Mouse (Mus musculus): ENCODE measurements around the gene Tspan9. TPM values are rescaled to one million over a fixed set of nuclear protein-coding genes. Genes with fewer than 3 reads are reported as not detected.

Tspan9 gene
- polyA plus RNA-seq, 1 experiment from 2014 or later = 71.7 TPM

DNA sequence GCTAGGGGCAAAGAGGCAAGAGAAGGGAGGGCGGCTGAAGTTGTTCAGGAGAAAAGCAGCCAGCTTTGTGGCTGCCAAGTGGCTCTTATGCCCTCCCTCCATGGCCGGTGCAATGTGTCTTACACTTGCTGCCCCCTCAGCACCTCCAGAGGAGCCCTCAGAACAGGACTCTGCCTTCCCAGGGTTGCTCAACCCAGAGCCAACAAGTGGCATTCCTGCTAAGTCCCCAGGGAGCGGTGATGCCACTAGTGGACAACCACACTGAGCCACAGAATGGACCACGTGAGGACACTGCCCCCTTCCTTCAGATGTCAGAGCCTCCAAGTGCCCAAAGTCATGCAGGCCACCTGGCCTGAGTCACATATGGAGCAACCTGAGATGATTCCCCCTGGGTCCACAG is 190.3 kb downstream of the Tspan9 start:
- 93% methylated on average over 4 of the region's 4 CpGs for WGBS
- no peak for ATAC-seq (replicated peaks; ENCODE audit: insufficient number of reproducible peaks, low FRiP score, low TSS enrichment, low read depth)

GRCm38 (mm10) chr6:127949885-127950284 is 193.5 kb downstream of the Tspan9 start:
- ATAC-seq (replicated peaks; ENCODE audit: insufficient number of reproducible peaks, low FRiP score, low TSS enrichment, low read depth) = no peak
- H3K36me3 ChIP-seq (replicated peaks; ENCODE audit: control insufficient read depth, insufficient read depth, low read depth, low read length) = no peaks in the 10 kb centered on the region
- no peak overlapping the region for H3K4me3 ChIP-seq (ENCODE audit: low read depth, low read length)
- H3K4me2 ChIP-seq (ENCODE audit: low read depth, low read length) = no peak overlapping the region
- no peak overlapping the region for H3K9ac ChIP-seq (replicated peaks; ENCODE audit: low read length)
- H3K9me3 ChIP-seq (replicated peaks; ENCODE audit: control insufficient read depth, low read length) = no peaks in the 10 kb centered on the region
- H3K27me3 ChIP-seq (ENCODE audit: control insufficient read depth, insufficient read depth, low read length) = no peaks in the 10 kb centered on the region
- no peaks in the 10 kb centered on the region for H3K4me1 ChIP-seq (ENCODE audit: control insufficient read depth, insufficient read depth, low read length)
- no peak overlapping the region for H3K27ac ChIP-seq (replicated peaks; ENCODE audit: low read depth, low read length)
- DNase-seq (ENCODE audit: low spot score) = no peak
- 87% methylated on average over 7 of the region's 7 CpGs for WGBS

More for the DNA sequence above, 190.3 kb downstream of the Tspan9 start:
- no peaks in the 10 kb centered on the region for H3K9me3 ChIP-seq (replicated peaks; ENCODE audit: control insufficient read depth, low read length)
- no peaks in the 10 kb centered on the region for H3K27me3 ChIP-seq (ENCODE audit: control insufficient read depth, insufficient read depth, low read length)
- H3K4me1 ChIP-seq (ENCODE audit: control insufficient read depth, insufficient read depth, low read length) = no peaks in the 10 kb centered on the region
- H3K4me2 ChIP-seq (ENCODE audit: low read depth, low read length) = no peak overlapping the region
- H3K9ac ChIP-seq (replicated peaks; ENCODE audit: low read length) = no peak overlapping the region
- no peaks in the 10 kb centered on the region for H3K36me3 ChIP-seq (replicated peaks; ENCODE audit: control insufficient read depth, insufficient read depth, low read depth, low read length)
- no peak for DNase-seq (ENCODE audit: low spot score)
- H3K27ac ChIP-seq (replicated peaks; ENCODE audit: low read depth, low read length) = no peak overlapping the region
- H3K4me3 ChIP-seq (ENCODE audit: low read depth, low read length) = no peak overlapping the region

GRCm38 (mm10) chr6:127948656-127949055 is 194.7 kb downstream of the Tspan9 start:
- Histone ChIP-seq H3K9ac (replicated peaks; ENCODE audit: low read length) (no peak overlapping the region), H3K27ac (replicated peaks; ENCODE audit: low read depth, low read length) (no peak overlapping the region)
- WGBS = 83% methylated on average over 9 of the region's 9 CpGs

DNA sequence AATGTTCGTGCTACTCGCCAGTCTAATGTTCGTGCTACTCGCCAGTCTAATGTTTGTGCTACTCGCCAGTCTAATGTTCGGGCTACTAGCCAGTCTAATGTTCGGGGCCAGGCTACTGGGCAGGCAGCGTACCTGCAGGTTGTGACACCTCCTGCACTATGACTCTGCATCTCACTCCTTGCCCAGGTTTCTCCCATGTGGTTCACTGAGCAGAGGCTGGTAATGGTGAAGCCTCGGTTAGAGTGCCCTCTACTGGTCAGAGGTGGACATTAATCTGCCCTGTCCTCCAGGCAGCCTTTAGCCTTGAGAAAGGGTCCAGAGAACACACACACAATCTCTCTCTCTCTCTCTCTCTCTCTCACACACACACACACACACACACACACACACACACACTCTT is 197.7 kb downstream of the Tspan9 start:
- Histone ChIP-seq H3K4me3 (ENCODE audit: low read depth, low read length) (no peak overlapping the region), H3K9ac (replicated peaks; ENCODE audit: low read length) (no peak overlapping the region), H3K27me3 (ENCODE audit: control insufficient read depth, insufficient read depth, low read length) (no peaks in the 10 kb centered on the region), H3K4me1 (ENCODE audit: control insufficient read depth, insufficient read depth, low read length) (no peaks in the 10 kb centered on the region), H3K27ac (replicated peaks; ENCODE audit: low read depth, low read length) (no peak overlapping the region), H3K4me2 (ENCODE audit: low read depth, low read length) (no peak overlapping the region), H3K9me3 (replicated peaks; ENCODE audit: control insufficient read depth, low read length) (no peaks in the 10 kb centered on the region), H3K36me3 (replicated peaks; ENCODE audit: control insufficient read depth, insufficient read depth, low read depth, low read length) (no peaks in the 10 kb centered on the region)
- WGBS = 55% methylated on average over 9 of the region's 9 CpGs
- DNase-seq (ENCODE audit: low spot score) = peak; percentile 88
- ATAC-seq (replicated peaks; ENCODE audit: insufficient number of reproducible peaks, low FRiP score, low TSS enrichment, low read depth) = peak; percentile 63; the same call in 1 of the 2 replicates

More at GRCm38 (mm10) chr6:127948656-127949055, 194.7 kb downstream of the Tspan9 start:
- no peak overlapping the region for H3K4me2 ChIP-seq (ENCODE audit: low read depth, low read length)
- H3K4me3 ChIP-seq (ENCODE audit: low read depth, low read length) = no peak overlapping the region
- ATAC-seq (replicated peaks; ENCODE audit: insufficient number of reproducible peaks, low FRiP score, low TSS enrichment, low read depth) = no peak
- no peaks in the 10 kb centered on the region for H3K36me3 ChIP-seq (replicated peaks; ENCODE audit: control insufficient read depth, insufficient read depth, low read depth, low read length)
- no peaks in the 10 kb centered on the region for H3K4me1 ChIP-seq (ENCODE audit: control insufficient read depth, insufficient read depth, low read length)
- H3K9me3 ChIP-seq (replicated peaks; ENCODE audit: control insufficient read depth, low read length) = no peaks in the 10 kb centered on the region
- no peak for DNase-seq (ENCODE audit: low spot score)
- H3K27me3 ChIP-seq (ENCODE audit: control insufficient read depth, insufficient read depth, low read length) = no peaks in the 10 kb centered on the region

DNA sequence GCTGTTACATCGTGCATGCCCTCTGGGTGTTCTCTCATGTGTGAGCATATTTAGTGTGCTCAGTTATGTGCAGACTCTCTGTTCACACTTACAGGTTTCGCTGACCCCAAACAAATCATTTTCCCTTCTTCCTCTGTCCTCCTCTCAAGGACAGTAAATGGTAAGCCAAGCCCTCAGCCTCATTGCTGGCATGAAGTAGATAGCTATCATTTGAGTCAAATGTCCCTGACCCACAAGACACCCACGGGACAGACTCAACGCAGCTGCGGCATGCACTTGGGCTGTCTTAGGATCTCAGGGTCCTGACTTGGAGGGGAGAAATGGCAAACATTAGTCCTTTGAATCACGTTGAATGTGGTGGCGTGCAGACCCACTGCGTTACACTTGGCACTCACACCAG is 201.0 kb downstream of the Tspan9 start:
- H3K27ac ChIP-seq (replicated peaks; ENCODE audit: low read depth, low read length) = no peak overlapping the region
- H3K27me3 ChIP-seq (ENCODE audit: control insufficient read depth, insufficient read depth, low read length) = no peaks in the 10 kb centered on the region
- ATAC-seq (replicated peaks; ENCODE audit: insufficient number of reproducible peaks, low FRiP score, low TSS enrichment, low read depth) = no peak
- no peak overlapping the region for H3K4me2 ChIP-seq (ENCODE audit: low read depth, low read length)
- no peaks in the 10 kb centered on the region for H3K9me3 ChIP-seq (replicated peaks; ENCODE audit: control insufficient read depth, low read length)
- no peak for DNase-seq (ENCODE audit: low spot score)
- no peaks in the 10 kb centered on the region for H3K36me3 ChIP-seq (replicated peaks; ENCODE audit: control insufficient read depth, insufficient read depth, low read depth, low read length)
- H3K9ac ChIP-seq (replicated peaks; ENCODE audit: low read length) = no peak overlapping the region
- WGBS = 90% methylated on average over 8 of the region's 8 CpGs
- no peaks in the 10 kb centered on the region for H3K4me1 ChIP-seq (ENCODE audit: control insufficient read depth, insufficient read depth, low read length)
- H3K4me3 ChIP-seq (ENCODE audit: low read depth, low read length) = no peak overlapping the region

GRCm38 (mm10) chr6:127935105-127935504 is 208.3 kb downstream of the Tspan9 start:
- 77% methylated on average over 3 of the region's 3 CpGs for WGBS
- H3K4me2 ChIP-seq (ENCODE audit: low read depth, low read length) = no peak overlapping the region
- H3K27me3 ChIP-seq (ENCODE audit: control insufficient read depth, insufficient read depth, low read length) = no peaks in the 10 kb centered on the region

DNA sequence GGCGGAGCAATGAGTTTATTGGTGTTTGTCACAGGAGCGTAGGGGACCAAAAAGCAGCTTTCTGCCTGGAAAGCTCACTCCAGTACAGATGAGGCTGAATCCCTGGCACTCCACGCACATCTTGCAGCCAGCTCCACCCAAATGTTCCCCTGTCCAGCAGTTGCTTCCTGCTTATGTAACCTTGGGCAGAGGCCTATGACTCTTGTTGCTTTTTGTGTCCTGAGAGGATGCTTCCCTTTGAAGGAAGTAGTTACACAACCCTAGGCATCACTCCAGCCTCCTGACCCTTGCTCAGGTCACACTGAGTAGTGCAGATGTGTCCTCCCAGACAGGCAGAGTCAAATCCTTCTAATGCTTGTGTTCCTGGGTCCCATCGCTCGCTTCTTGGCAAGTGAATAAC is 209.6 kb downstream of the Tspan9 start:
- ATAC-seq (replicated peaks; ENCODE audit: insufficient number of reproducible peaks, low FRiP score, low TSS enrichment, low read depth) (no peak), DNase-seq (ENCODE audit: low spot score) (no peak)
- H3K4me2 ChIP-seq (ENCODE audit: low read depth, low read length) = no peak overlapping the region
- H3K9ac ChIP-seq (replicated peaks; ENCODE audit: low read length) = no peak overlapping the region
- H3K4me1 ChIP-seq (ENCODE audit: control insufficient read depth, insufficient read depth, low read length) = peaks cover 6% of the 10 kb centered on the region; the same call in 1 of the 2 replicates
- H3K36me3 ChIP-seq (replicated peaks; ENCODE audit: control insufficient read depth, insufficient read depth, low read depth, low read length) = no peaks in the 10 kb centered on the region; the same call in 1 of the 2 replicates
- no peak overlapping the region for H3K27ac ChIP-seq (replicated peaks; ENCODE audit: low read depth, low read length)
- no peak overlapping the region for H3K4me3 ChIP-seq (ENCODE audit: low read depth, low read length)
- 84% methylated on average over 5 of the region's 5 CpGs for WGBS
- H3K9me3 ChIP-seq (replicated peaks; ENCODE audit: control insufficient read depth, low read length) = no peaks in the 10 kb centered on the region
- H3K27me3 ChIP-seq (ENCODE audit: control insufficient read depth, insufficient read depth, low read length) = no peaks in the 10 kb centered on the region

More at GRCm38 (mm10) chr6:127935105-127935504, 208.3 kb downstream of the Tspan9 start:
- H3K9ac ChIP-seq (replicated peaks; ENCODE audit: low read length) = no peak overlapping the region
- no peak overlapping the region for H3K4me3 ChIP-seq (ENCODE audit: low read depth, low read length)
- no peaks in the 10 kb centered on the region; the same call in 1 of the 2 replicates for H3K36me3 ChIP-seq (replicated peaks; ENCODE audit: control insufficient read depth, insufficient read depth, low read depth, low read length)
- DNase-seq (ENCODE audit: low spot score) (no peak), ATAC-seq (replicated peaks; ENCODE audit: insufficient number of reproducible peaks, low FRiP score, low TSS enrichment, low read depth) (no peak)
- H3K27ac ChIP-seq (replicated peaks; ENCODE audit: low read depth, low read length) = no peak overlapping the region
- H3K9me3 ChIP-seq (replicated peaks; ENCODE audit: control insufficient read depth, low read length) = no peaks in the 10 kb centered on the region
- H3K4me1 ChIP-seq (ENCODE audit: control insufficient read depth, insufficient read depth, low read length) = peaks cover 6% of the 10 kb centered on the region; the same call in 1 of the 2 replicates

GRCm38 (mm10) chr6:127932697-127933096 is 210.7 kb downstream of the Tspan9 start:
- Histone ChIP-seq H3K9ac (replicated peaks; ENCODE audit: low read length) (no peak overlapping the region), H3K27me3 (ENCODE audit: control insufficient read depth, insufficient read depth, low read length) (no peaks in the 10 kb centered on the region), H3K36me3 (replicated peaks; ENCODE audit: control insufficient read depth, insufficient read depth, low read depth, low read length) (no peaks in the 10 kb centered on the region; the same call in 1 of the 2 replicates), H3K9me3 (replicated peaks; ENCODE audit: control insufficient read depth, low read length) (no peaks in the 10 kb centered on the region), H3K4me1 (ENCODE audit: control insufficient read depth, insufficient read depth, low read length) (peaks cover 6% of the 10 kb centered on the region; the same call in 1 of the 2 replicates), H3K4me2 (ENCODE audit: low read depth, low read length) (no peak overlapping the region), H3K27ac (replicated peaks; ENCODE audit: low read depth, low read length) (no peak overlapping the region; the same call in 1 of the 2 replicates), H3K4me3 (ENCODE audit: low read depth, low read length) (no peak overlapping the region)
- ATAC-seq (replicated peaks; ENCODE audit: insufficient number of reproducible peaks, low FRiP score, low TSS enrichment, low read depth) = no peak
- 30% methylated on average over 5 of the region's 5 CpGs for WGBS
- DNase-seq (ENCODE audit: low spot score) = peak; percentile 67
